Mouse (Mus musculus): ENCODE data around the gene Drap1. TPM values are rescaled to one million over a fixed set of nuclear protein-coding genes. Genes with fewer than 3 reads are reported as not detected.

Drap1 gene
- polyA plus RNA-seq, 1 experiment from 2014 or later: 253 TPM

GRCm38 (mm10) chr19:5432992-5433852 lies 8.4 kb upstream of the Drap1 start:
- Histone ChIP-seq H3K4me2 (replicated peaks) (peak overlapping the region; percentile 51), H3K27me3 (ENCODE audit: control insufficient read depth, insufficient read depth, low read length) (no peaks in the 10 kb centered on the region), H3K4me1 (replicated peaks; ENCODE audit: control insufficient read depth, insufficient read depth, low read length) (peaks cover 6% of the 10 kb centered on the region), H3K36me3 (replicated peaks; ENCODE audit: control insufficient read depth, insufficient read depth) (0 out of 2 replicates have a peak, but pooled peaks cover 5% of the 10 kb centered on the region), H3K4me3 (replicated peaks; ENCODE audit: low read length) (peak overlapping the region; percentile 17), H3K9me3 (ENCODE audit: control insufficient read depth, low read length) (no peaks in the 10 kb centered on the region), H3K9ac (peak overlapping the region; percentile 39), H3K27ac (peak overlapping the region; percentile 43; the same call in 1 of the 2 replicates)
- ATAC-seq (ENCODE audit: low FRiP score): peak; percentile 37; the same call in 1 of the 2 replicates
- DNase-seq (ENCODE audit: low spot score): peak; percentile 40
- 12% methylated on average over 16 of the region's 16 CpGs for WGBS

GRCm38 (mm10) chr19:5431911-5432464 lies 7.2 kb upstream of the Drap1 start:
- peaks cover 6% of the 10 kb centered on the region for H3K4me1 ChIP-seq (replicated peaks; ENCODE audit: control insufficient read depth, insufficient read depth, low read length)
- no peaks in the 10 kb centered on the region for H3K9me3 ChIP-seq (ENCODE audit: control insufficient read depth, low read length)
- no peak overlapping the region for H3K4me2 ChIP-seq (replicated peaks)
- H3K36me3 ChIP-seq (replicated peaks; ENCODE audit: control insufficient read depth, insufficient read depth): peaks cover 13% of the 10 kb centered on the region
- no peak overlapping the region for H3K27ac ChIP-seq
- 74% methylated on average over 4 of the region's 4 CpGs for WGBS
- no peak for ATAC-seq (ENCODE audit: low FRiP score)
- H3K4me3 ChIP-seq (replicated peaks; ENCODE audit: low read length): no peak overlapping the region
- no peak for DNase-seq (ENCODE audit: low spot score)
- H3K27me3 ChIP-seq (ENCODE audit: control insufficient read depth, insufficient read depth, low read length): no peaks in the 10 kb centered on the region
- no peak overlapping the region for H3K9ac ChIP-seq

- no peaks in the 10 kb centered on the region for H3K9me3 ChIP-seq (ENCODE audit: control insufficient read depth, low read length)
- H3K4me3 ChIP-seq (replicated peaks; ENCODE audit: low read length): no peak overlapping the region
- peaks cover 18% of the 10 kb centered on the region for H3K4me1 ChIP-seq (replicated peaks; ENCODE audit: control insufficient read depth, insufficient read depth, low read length)
- DNase-seq (ENCODE audit: low spot score) (no peak), ATAC-seq (ENCODE audit: low FRiP score) (no peak)
- no peak overlapping the region for H3K27ac ChIP-seq
- no peak overlapping the region for H3K4me2 ChIP-seq (replicated peaks)
- H3K36me3 ChIP-seq (replicated peaks; ENCODE audit: control insufficient read depth, insufficient read depth): peaks cover 25% of the 10 kb centered on the region
- 74% methylated on average over 1 of the region's 1 CpGs for WGBS
- H3K27me3 ChIP-seq (ENCODE audit: control insufficient read depth, insufficient read depth, low read length): no peaks in the 10 kb centered on the region
- H3K9ac ChIP-seq: no peak overlapping the region
Observed at GRCm38 (mm10) chr19:5430408-5430807, 5.6 kb upstream of the Drap1 start.

- no peaks in the 10 kb centered on the region for H3K9me3 ChIP-seq (ENCODE audit: control insufficient read depth, low read length)
- H3K4me1 ChIP-seq (replicated peaks; ENCODE audit: control insufficient read depth, insufficient read depth, low read length): peaks cover 18% of the 10 kb centered on the region
- H3K9ac ChIP-seq: no peak overlapping the region
- H3K36me3 ChIP-seq (replicated peaks; ENCODE audit: control insufficient read depth, insufficient read depth): peaks cover 25% of the 10 kb centered on the region
- H3K27me3 ChIP-seq (ENCODE audit: control insufficient read depth, insufficient read depth, low read length): no peaks in the 10 kb centered on the region
- no peak overlapping the region for H3K4me3 ChIP-seq (replicated peaks; ENCODE audit: low read length)
- WGBS: 74% methylated on average over 8 of the region's 8 CpGs
- no peak overlapping the region for H3K4me2 ChIP-seq (replicated peaks)
- ATAC-seq (ENCODE audit: low FRiP score) (no peak), DNase-seq (ENCODE audit: low spot score) (no peak)
- H3K27ac ChIP-seq: no peak overlapping the region
Observed at GRCm38 (mm10) chr19:5429806-5430205, 5.0 kb upstream of the Drap1 start.

GRCm38 (mm10) chr19:5429219-5429618 lies 4.4 kb upstream of the Drap1 start:
- H3K4me3 ChIP-seq (replicated peaks; ENCODE audit: low read length): no peak overlapping the region
- no peaks in the 10 kb centered on the region for H3K27me3 ChIP-seq (ENCODE audit: control insufficient read depth, insufficient read depth, low read length)
- DNase-seq (ENCODE audit: low spot score): no peak
- no peaks in the 10 kb centered on the region for H3K9me3 ChIP-seq (ENCODE audit: control insufficient read depth, low read length)
- H3K9ac ChIP-seq: no peak overlapping the region
- H3K4me2 ChIP-seq (replicated peaks): no peak overlapping the region
- peaks cover 25% of the 10 kb centered on the region for H3K36me3 ChIP-seq (replicated peaks; ENCODE audit: control insufficient read depth, insufficient read depth)
- peaks cover 18% of the 10 kb centered on the region for H3K4me1 ChIP-seq (replicated peaks; ENCODE audit: control insufficient read depth, insufficient read depth, low read length)
- WGBS: 87% methylated on average over 4 of the region's 4 CpGs
- H3K27ac ChIP-seq: no peak overlapping the region
- no peak for ATAC-seq (ENCODE audit: low FRiP score)

- ATAC-seq (ENCODE audit: low FRiP score): no peak
- Histone ChIP-seq H3K4me3 (replicated peaks; ENCODE audit: low read length) (no peak overlapping the region), H3K27ac (no peak overlapping the region), H3K4me2 (replicated peaks) (no peak overlapping the region), H3K4me1 (replicated peaks; ENCODE audit: control insufficient read depth, insufficient read depth, low read length) (peaks cover 20% of the 10 kb centered on the region), H3K36me3 (replicated peaks; ENCODE audit: control insufficient read depth, insufficient read depth) (peaks cover 25% of the 10 kb centered on the region), H3K27me3 (ENCODE audit: control insufficient read depth, insufficient read depth, low read length) (no peaks in the 10 kb centered on the region), H3K9ac (no peak overlapping the region), H3K9me3 (ENCODE audit: control insufficient read depth, low read length) (no peaks in the 10 kb centered on the region)
- WGBS: 96% methylated on average over 2 of the region's 2 CpGs
- peak; percentile 46 for DNase-seq (ENCODE audit: low spot score)
Observed at GRCm38 (mm10) chr19:5428083-5428482, 3.3 kb upstream of the Drap1 start.

GRCm38 (mm10) chr19:5426640-5427290 lies 2.0 kb upstream of the Drap1 start:
- H3K4me3 ChIP-seq (replicated peaks; ENCODE audit: low read length): no peak overlapping the region
- no peak overlapping the region for H3K9ac ChIP-seq
- peak overlapping the region; percentile 90 for H3K4me2 ChIP-seq (replicated peaks)

GRCm38 (mm10) chr19:5425906-5426565 lies 1.3 kb upstream of the Drap1 start:
- Histone ChIP-seq H3K4me2 (replicated peaks) (peak overlapping the region; percentile 90), H3K9ac (peak overlapping the region; percentile 94), H3K27me3 (ENCODE audit: control insufficient read depth, insufficient read depth, low read length) (no peaks in the 10 kb centered on the region), H3K36me3 (replicated peaks; ENCODE audit: control insufficient read depth, insufficient read depth) (peaks cover 40% of the 10 kb centered on the region), H3K4me3 (replicated peaks; ENCODE audit: low read length) (peak overlapping the region; percentile 79), H3K9me3 (ENCODE audit: control insufficient read depth, low read length) (no peaks in the 10 kb centered on the region), H3K27ac (peak overlapping the region; percentile 94; the same call in 1 of the 2 replicates), H3K4me1 (replicated peaks; ENCODE audit: control insufficient read depth, insufficient read depth, low read length) (peaks cover 24% of the 10 kb centered on the region)
- ATAC-seq (ENCODE audit: low FRiP score) (no peak), DNase-seq (ENCODE audit: low spot score) (no peak)
- 94% methylated on average over 18 of the region's 18 CpGs for WGBS

More at GRCm38 (mm10) chr19:5426640-5427290, 2.0 kb upstream of the Drap1 start:
- H3K27ac ChIP-seq: no peak overlapping the region
- 95% methylated on average over 13 of the region's 13 CpGs for WGBS
- DNase-seq (ENCODE audit: low spot score): no peak
- no peaks in the 10 kb centered on the region for H3K27me3 ChIP-seq (ENCODE audit: control insufficient read depth, insufficient read depth, low read length)
- no peak for ATAC-seq (ENCODE audit: low FRiP score)
- H3K9me3 ChIP-seq (ENCODE audit: control insufficient read depth, low read length): no peaks in the 10 kb centered on the region
- H3K4me1 ChIP-seq (replicated peaks; ENCODE audit: control insufficient read depth, insufficient read depth, low read length): peaks cover 24% of the 10 kb centered on the region
- H3K36me3 ChIP-seq (replicated peaks; ENCODE audit: control insufficient read depth, insufficient read depth): peaks cover 33% of the 10 kb centered on the region

Data from hindbrain, embryonic 14.5 days (tissue).